Mouse (Mus musculus): Measurements from ENCODE around the gene Pcdh7. TPM values are rescaled to one million over a fixed set of nuclear protein-coding genes. Genes with fewer than 3 reads are reported as not detected.
A peak's percentile ranks its signal among the peaks of the same experiment; 100 is the strongest.

The Pcdh7 gene
- total and polyA plus RNA-seq, 2 experiments from 2014 or later: 22.4 to 169 TPM

DNA sequence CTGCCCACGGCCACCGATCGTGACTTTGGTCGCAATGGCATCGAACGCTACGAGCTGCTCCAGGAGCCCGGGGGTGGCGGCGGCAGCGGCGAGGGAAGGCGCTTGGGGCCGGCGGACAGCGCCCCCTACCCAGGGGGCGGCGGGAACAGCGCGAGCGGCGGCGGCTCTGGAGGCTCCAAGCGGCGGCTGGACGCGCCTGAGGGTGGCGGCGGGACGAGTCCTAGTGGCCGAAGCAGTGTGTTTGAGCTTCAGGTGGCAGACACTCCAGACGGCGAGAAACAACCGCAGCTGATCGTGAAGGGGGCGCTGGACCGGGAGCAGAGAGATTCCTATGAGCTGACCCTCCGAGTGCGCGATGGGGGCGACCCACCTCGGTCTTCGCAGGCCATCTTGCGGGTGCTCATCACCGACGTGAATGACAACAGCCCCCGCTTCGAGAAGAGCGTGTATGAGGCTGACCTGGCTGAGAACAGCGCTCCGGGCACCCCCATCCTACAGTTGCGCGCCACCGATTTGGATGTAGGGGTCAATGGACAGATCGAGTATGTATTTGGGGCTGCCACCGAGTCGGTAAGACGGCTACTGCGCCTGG is 1.9 kb downstream of the Pcdh7 start:
- Histone ChIP-seq H3K27ac (ENCODE audit: low read depth) (peak overlapping the region; percentile 95), H3K4me1 (ENCODE audit: control insufficient read depth, insufficient read depth) (no peaks in the 10 kb centered on the region), H3K9ac (replicated peaks; ENCODE audit: low read depth, low read length) (peak overlapping the region; percentile 78), H3K4me2 (ENCODE audit: low read depth, low read length) (peak overlapping the region; percentile 75), H3K36me3 (replicated peaks; ENCODE audit: control insufficient read depth, insufficient read depth, low read length) (0 out of 2 replicates have a peak, but pooled peaks cover 5% of the 10 kb centered on the region), H3K9me3 (replicated peaks; ENCODE audit: control insufficient read depth, low read length) (no peaks in the 10 kb centered on the region), H3K4me3 (ENCODE audit: low read depth, low read length) (peak overlapping the region; percentile 71), H3K27me3 (ENCODE audit: control insufficient read depth, insufficient read depth, low read length) (no peaks in the 10 kb centered on the region)
- WGBS: under 1% methylated on average over 59 of the region's 59 CpGs
- ATAC-seq (ENCODE audit: insufficient read depth, low read depth): no peak
- DNase-seq (ENCODE audit: low spot score): no peak
- TF ChIP-seq EP300 (IDR thresholded peaks at IDR 0.05; ENCODE audit: low read depth) (no peak), CTCF (IDR thresholded peaks at IDR 0.05; ENCODE audit: low read depth) (peak; percentile 52)

- H3K27me3 ChIP-seq (ENCODE audit: control insufficient read depth, insufficient read depth, low read length): no peaks in the 10 kb centered on the region
- no peaks in the 10 kb centered on the region for H3K4me1 ChIP-seq (ENCODE audit: control insufficient read depth, insufficient read depth)
- H3K27ac ChIP-seq (ENCODE audit: low read depth): peak overlapping the region; percentile 95
- TF ChIP-seq CTCF (IDR thresholded peaks at IDR 0.05; ENCODE audit: low read depth) (no peak), EP300 (IDR thresholded peaks at IDR 0.05; ENCODE audit: low read depth) (no peak)
- ATAC-seq (ENCODE audit: insufficient read depth, low read depth): no peak
- 0 out of 2 replicates have a peak, but pooled peaks cover 5% of the 10 kb centered on the region for H3K36me3 ChIP-seq (replicated peaks; ENCODE audit: control insufficient read depth, insufficient read depth, low read length)
- H3K4me3 ChIP-seq (ENCODE audit: low read depth, low read length): peak overlapping the region; percentile 71
- 3% methylated on average over 34 of the region's 34 CpGs for WGBS
- peak overlapping the region; percentile 78 for H3K9ac ChIP-seq (replicated peaks; ENCODE audit: low read depth, low read length)
- H3K9me3 ChIP-seq (replicated peaks; ENCODE audit: control insufficient read depth, low read length): no peaks in the 10 kb centered on the region
- peak overlapping the region; percentile 75 for H3K4me2 ChIP-seq (ENCODE audit: low read depth, low read length)
- DNase-seq (ENCODE audit: low spot score): no peak
Observed at GRCm38 (mm10) chr5:57720206-57720880, 2.6 kb downstream of the Pcdh7 start.

GRCm38 (mm10) chr5:57721148-57721712 is 3.5 kb downstream of the Pcdh7 start:
- 17% methylated on average over 8 of the region's 8 CpGs for WGBS
- DNase-seq (ENCODE audit: low spot score): no peak
- Histone ChIP-seq H3K36me3 (replicated peaks; ENCODE audit: control insufficient read depth, insufficient read depth, low read length) (0 out of 2 replicates have a peak, but pooled peaks cover 5% of the 10 kb centered on the region), H3K27me3 (ENCODE audit: control insufficient read depth, insufficient read depth, low read length) (no peaks in the 10 kb centered on the region), H3K9ac (replicated peaks; ENCODE audit: low read depth, low read length) (peak overlapping the region; percentile 78), H3K4me2 (ENCODE audit: low read depth, low read length) (peak overlapping the region; percentile 75), H3K27ac (ENCODE audit: low read depth) (peak overlapping the region; percentile 50), H3K4me1 (ENCODE audit: control insufficient read depth, insufficient read depth) (0 out of 2 replicates have a peak, but pooled peaks cover 5% of the 10 kb centered on the region), H3K4me3 (ENCODE audit: low read depth, low read length) (peak overlapping the region; percentile 71), H3K9me3 (replicated peaks; ENCODE audit: control insufficient read depth, low read length) (no peaks in the 10 kb centered on the region)
- no peak for TF ChIP-seq CTCF (IDR thresholded peaks at IDR 0.05; ENCODE audit: low read depth)
- TF ChIP-seq EP300 (IDR thresholded peaks at IDR 0.05; ENCODE audit: low read depth): no peak
- ATAC-seq (ENCODE audit: insufficient read depth, low read depth): no peak

- H3K27ac ChIP-seq (ENCODE audit: low read depth): peak overlapping the region; percentile 50; the same call in 1 of the 2 replicates
- 6% methylated on average over 6 of the region's 6 CpGs for WGBS
- DNase-seq (ENCODE audit: low spot score) (no peak), ATAC-seq (ENCODE audit: insufficient read depth, low read depth) (no peak)
- peak overlapping the region; percentile 71 for H3K4me3 ChIP-seq (ENCODE audit: low read depth, low read length)
- TF ChIP-seq CTCF (IDR thresholded peaks at IDR 0.05; ENCODE audit: low read depth) (no peak), EP300 (IDR thresholded peaks at IDR 0.05; ENCODE audit: low read depth) (no peak)
- H3K36me3 ChIP-seq (replicated peaks; ENCODE audit: control insufficient read depth, insufficient read depth, low read length): 0 out of 2 replicates have a peak, but pooled peaks cover 5% of the 10 kb centered on the region
- H3K4me2 ChIP-seq (ENCODE audit: low read depth, low read length): peak overlapping the region; percentile 75
- peak overlapping the region; percentile 78 for H3K9ac ChIP-seq (replicated peaks; ENCODE audit: low read depth, low read length)
- no peaks in the 10 kb centered on the region for H3K9me3 ChIP-seq (replicated peaks; ENCODE audit: control insufficient read depth, low read length)
- H3K4me1 ChIP-seq (ENCODE audit: control insufficient read depth, insufficient read depth): 0 out of 2 replicates have a peak, but pooled peaks cover 9% of the 10 kb centered on the region
- no peaks in the 10 kb centered on the region for H3K27me3 ChIP-seq (ENCODE audit: control insufficient read depth, insufficient read depth, low read length)
Observed at GRCm38 (mm10) chr5:57721927-57722326, 4.2 kb downstream of the Pcdh7 start.

GRCm38 (mm10) chr5:57733451-57733850 is 15.7 kb downstream of the Pcdh7 start:
- Histone ChIP-seq H3K27me3 (ENCODE audit: control insufficient read depth, insufficient read depth, low read length) (no peaks in the 10 kb centered on the region), H3K4me1 (ENCODE audit: control insufficient read depth, insufficient read depth) (0 out of 2 replicates have a peak, but pooled peaks cover 8% of the 10 kb centered on the region), H3K9me3 (replicated peaks; ENCODE audit: control insufficient read depth, low read length) (no peaks in the 10 kb centered on the region), H3K4me2 (ENCODE audit: low read depth, low read length) (no peak overlapping the region), H3K9ac (replicated peaks; ENCODE audit: low read depth, low read length) (no peak overlapping the region), H3K36me3 (replicated peaks; ENCODE audit: control insufficient read depth, insufficient read depth, low read length) (0 out of 2 replicates have a peak, but pooled peaks cover 4% of the 10 kb centered on the region), H3K4me3 (ENCODE audit: low read depth, low read length) (no peak overlapping the region), H3K27ac (ENCODE audit: low read depth) (no peak overlapping the region)
- no peak for TF ChIP-seq EP300 (IDR thresholded peaks at IDR 0.05; ENCODE audit: low read depth)
- TF ChIP-seq CTCF (IDR thresholded peaks at IDR 0.05; ENCODE audit: low read depth): no peak
- ATAC-seq (ENCODE audit: insufficient read depth, low read depth): no peak
- 53% methylated on average over 1 of the region's 1 CpGs for WGBS
- DNase-seq (ENCODE audit: low spot score): no peak

Data from heart, postnatal 0 days (tissue).